Mouse (Mus musculus) thymus, postnatal 0 days (tissue): ENCODE measurements around the gene Psmd7. TPM values are rescaled to one million over a fixed set of nuclear protein-coding genes. Genes with fewer than 3 reads are reported as not detected.

ENCODE experiments used
- DNase-seq: peaks from one replicate; pipeline ENCODE4 v3.0.0-alpha.2; 2015; ENCODE audit warnings: low spot score
- microRNA counts: library from miRNA; unstranded; fragments of <30 nt; microRNA quantifications from one replicate; lab custom pipeline; 2015
- microRNA-seq: library from miRNA; unstranded; fragments of <30 nt; microRNA quantifications from one replicate; pipeline ENCODE4, GENCODE M21; 2016; ENCODE audit warnings: borderline number of aligned reads
- polyA plus RNA-seq: library from polyadenylated mRNA; unstranded; fragments of >200 nt; fragmentation: Nextera tagmentation; extraction: Ambion mirVana; gene quantifications from 2 replicates; pipeline ENCODE4 v1.2.1, GENCODE M21; 2015

Psmd7 gene
- polyA plus RNA-seq, 1 experiment from 2014 or later: 229 TPM

DNA sequence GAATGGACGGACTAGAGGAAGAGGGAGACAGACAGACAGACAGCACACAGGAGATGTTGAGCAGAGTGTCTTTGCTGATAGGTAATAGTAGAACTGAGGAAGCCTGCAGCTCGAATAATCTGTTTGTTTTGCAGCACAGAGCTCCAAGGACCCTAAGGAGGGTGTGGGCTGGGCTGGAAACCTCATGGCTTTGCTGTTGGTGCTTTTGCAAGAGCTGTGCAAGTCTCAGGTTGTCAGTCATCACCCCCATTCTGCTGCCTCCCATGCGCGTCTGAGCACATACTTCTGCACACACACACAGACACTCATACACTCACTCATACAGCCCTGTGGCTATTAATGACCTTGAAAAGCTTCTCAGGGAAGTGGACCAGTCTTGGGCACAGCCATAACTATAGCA lies 50.8 kb downstream of the Psmd7 start:
- DNase-seq: no peak

MicroRNA genes within 50 kb of the gene (microRNA counts, 519-probe panel; counts per million panel counts)
- 6,148 counts per million, percentile 90 among the panel's probes with 10 or more counts for microRNA mmu-miR-140 (lab: Ali Mortazavi, UCI)

Small RNA genes within 50 kb of the gene (microRNA-seq; reads per million reads assigned to microRNA genes)
- gene Mir140: 8,807 reads per million, percentile 91 among the genes with 10 or more reads in this experiment

Other genes starting within 250 kb of the Psmd7 start
- 140 and 157 TPM in 2 replicates for gene Nqo1, start 185.3 kb downstream of the Psmd7 start, polyA plus RNA-seq
- 59.8 and 73.2 TPM in 2 replicates for gene Nob1, start 163.4 kb downstream of the Psmd7 start, polyA plus RNA-seq
- gene Wwp2, start 152.1 kb downstream of the Psmd7 start, polyA plus RNA-seq: 65.1 and 75.2 TPM in 2 replicates